In the genomic region with DNA sequence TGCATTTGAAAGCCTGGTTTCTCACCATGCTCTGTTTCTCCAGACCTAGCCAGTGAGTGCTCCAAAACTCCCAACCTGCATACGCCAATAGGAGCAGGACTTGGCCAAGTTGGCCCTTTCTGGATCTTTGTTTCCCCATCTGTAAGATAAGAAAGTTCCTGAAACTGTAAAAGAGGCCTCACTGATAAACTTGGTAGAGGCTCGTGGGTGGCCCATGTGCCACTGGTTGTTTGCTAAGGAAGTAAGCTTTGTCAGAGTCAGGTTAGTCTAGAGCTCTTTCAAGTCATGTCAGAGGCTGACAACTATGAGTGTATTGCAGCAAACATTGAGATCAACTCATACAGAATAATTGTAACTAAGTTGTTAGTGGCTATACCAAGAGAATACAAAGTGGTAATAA, we compare ENCODE assay signal across 18 mouse cellular contexts.
"Had no signal": no experiment of that assay in that cellular context is flagged by ENCODE, and none has a peak within 500 bp of the region (broad histone marks: within the 10 kb centered on the region; RNA-seq: fewer than 3 reads in every experiment).

No protein-coding gene starts in this region.

- ATAC-seq: intestine, embryonic 15.5 days; lung, postnatal 0 days; midbrain, embryonic 15.5 days had no signal

- H3K4me1 ChIP-seq: intestine, embryonic 15.5 days; kidney, embryonic 15.5 days; limb, embryonic 12.5 days; limb, embryonic 15.5 days; midbrain, embryonic 12.5 days; midbrain, embryonic 15.5 days; neural tube, embryonic 12.5 days; neural tube, embryonic 15.5 days had no signal

- H3K27ac ChIP-seq: intestine, embryonic 15.5 days; kidney, embryonic 15.5 days; limb, embryonic 12.5 days; limb, embryonic 15.5 days; midbrain, embryonic 12.5 days; midbrain, embryonic 15.5 days; neural tube, embryonic 12.5 days; neural tube, embryonic 15.5 days; stomach, postnatal 0 days had no signal

- DNase-seq: kidney, adult 11 months; kidney, adult 8-10 months; kidney, postnatal 10 days; kidney, postnatal 36 days; left cerebral cortex, postnatal 4 days; lung, embryonic 14.5 days; lung, postnatal 36 days; thymus, postnatal 25 days had no signal

- H3K9ac ChIP-seq: intestine, embryonic 15.5 days; kidney, embryonic 15.5 days; limb, embryonic 12.5 days; limb, embryonic 15.5 days; lung, embryonic 14.5 days; midbrain, embryonic 12.5 days; midbrain, embryonic 15.5 days; neural tube, embryonic 12.5 days; neural tube, embryonic 15.5 days had no signal

- H3K4me3 ChIP-seq: intestine, embryonic 15.5 days; kidney, embryonic 15.5 days; limb, embryonic 12.5 days; limb, embryonic 15.5 days; midbrain, embryonic 12.5 days; midbrain, embryonic 15.5 days; neural tube, embryonic 12.5 days; neural tube, embryonic 15.5 days had no signal

- H3K27me3 ChIP-seq: intestine, embryonic 15.5 days; kidney, embryonic 15.5 days; limb, embryonic 12.5 days; limb, embryonic 15.5 days; midbrain, embryonic 12.5 days; midbrain, embryonic 15.5 days; neural tube, embryonic 12.5 days; neural tube, embryonic 15.5 days had no signal

- H3K4me2 ChIP-seq: intestine, embryonic 15.5 days; kidney, embryonic 15.5 days; limb, embryonic 12.5 days; limb, embryonic 15.5 days; lung, embryonic 14.5 days; midbrain, embryonic 12.5 days; midbrain, embryonic 15.5 days; neural tube, embryonic 12.5 days; neural tube, embryonic 15.5 days had no signal

- H3K9me3 ChIP-seq: intestine, embryonic 15.5 days; kidney, embryonic 15.5 days; limb, embryonic 12.5 days; limb, embryonic 15.5 days; midbrain, embryonic 12.5 days; midbrain, embryonic 15.5 days; neural tube, embryonic 12.5 days; neural tube, embryonic 15.5 days had no signal
